ENCODE assay signal across 10 mouse cellular contexts in genomic region chr3:104752845-104753244, GRCm38 (mm10). TPM values are rescaled to one million over a fixed set of nuclear protein-coding genes. Genes with fewer than 3 reads are reported as not detected.
A peak's percentile ranks its signal among the peaks of the same experiment; 100 is the strongest.
DNase-seq lines count a peak whose midpoint lies in the region; ATAC-seq lines count a peak whose summit lies in the region.
"Not testable (repeated sequence)": the region's sequence is repeated elsewhere in the genome, so short reads cannot be mapped to it uniquely, and the experiment has no call there.
"Had no signal": no experiment of that assay in that cellular context is flagged by ENCODE, and none has a peak within 500 bp of the region (broad histone marks: within the 10 kb centered on the region; RNA-seq: fewer than 3 reads in every experiment).

No protein-coding gene starts in this region.

- not testable (repeated sequence) for H3K4me1 ChIP-seq in hindbrain, embryonic 11.5 days (replicated peaks; ENCODE audit: control insufficient read depth, insufficient read depth, low read length); limb, embryonic 12.5 days (replicated peaks)

- WGBS in hindbrain, embryonic 11.5 days: 18% methylated on average over 19 of the region's 25 CpGs
- 19% methylated on average over 20 of the region's 25 CpGs for WGBS in limb, embryonic 12.5 days

- DNase-seq in ZHBTc4 (ENCODE audit: low read depth, low spot score): peak; percentile 46
- peak; percentile 59 for DNase-seq in embryo, embryonic 11 days
- peak; percentile 39 for DNase-seq in gastrocnemius, postnatal 10 days
- DNase-seq in hindbrain, embryonic 11.5 days (ENCODE audit: low spot score): peak; percentile 49
- peak; percentile 25 for DNase-seq in lung, postnatal 10 days
- peak; percentile 55 for DNase-seq in retina, postnatal 1 day
- peak; percentile 75 for DNase-seq in thymus, postnatal 4 days

- H3K27me3 ChIP-seq in hindbrain, embryonic 11.5 days (ENCODE audit: control insufficient read depth, insufficient read depth, low read length): not testable (repeated sequence)
- peaks cover 12% of the 10 kb centered on the region; the same call in 1 of the 2 replicates for H3K27me3 ChIP-seq in limb, embryonic 12.5 days

- not testable (repeated sequence) for H3K4me2 ChIP-seq in hindbrain, embryonic 11.5 days (replicated peaks; ENCODE audit: low read depth, low read length)
- H3K4me2 ChIP-seq in limb, embryonic 12.5 days: peak overlapping the region; percentile 48

- not testable (repeated sequence) for H3K9me3 ChIP-seq in hindbrain, embryonic 11.5 days (ENCODE audit: control insufficient read depth, low read length); limb, embryonic 12.5 days

- not testable (repeated sequence) for ATAC-seq in hindbrain, embryonic 11.5 days (ENCODE audit: low FRiP score); limb, embryonic 12.5 days (ENCODE audit: insufficient number of reproducible peaks, insufficient read depth, low FRiP score, low TSS enrichment, low read depth)

- not testable (repeated sequence) for H3K36me3 ChIP-seq in hindbrain, embryonic 11.5 days (ENCODE audit: control insufficient read depth, insufficient read depth, low read length); limb, embryonic 12.5 days

- not testable (repeated sequence) for H3K27ac ChIP-seq in hindbrain, embryonic 11.5 days (ENCODE audit: low read depth, low read length); limb, embryonic 12.5 days

- not testable (repeated sequence) for H3K9ac ChIP-seq in hindbrain, embryonic 11.5 days (ENCODE audit: low read depth, low read length); limb, embryonic 12.5 days (replicated peaks)

- not testable (repeated sequence) for H3K4me3 ChIP-seq in hindbrain, embryonic 11.5 days (ENCODE audit: low read depth, low read length)
- peak overlapping the region; percentile 19 for H3K4me3 ChIP-seq in limb, embryonic 12.5 days (replicated peaks)

RNA-seq across cellular contexts. Expression of gene Ppm1j, which starts 28.0 kb away (rescaled TPM):
- 10 to 100 TPM; 31.9 to 32.4 TPM for total RNA-seq in gastrocnemius, postnatal 10 days (2021)
- 0.48 and 1.3 TPM in 2 replicates for polyA plus RNA-seq in hindbrain, embryonic 11.5 days (2014; fragmentation: Nextera tagmentation; extraction: Ambion mirVana)
- polyA plus RNA-seq in limb, embryonic 12.5 days (2016; fragmentation: Nextera tagmentation; extraction: Ambion mirVana): 2.6 and 3.4 TPM in 2 replicates

RNA-seq across cellular contexts. Expression of gene Fam19a3, which starts 28.8 kb away (rescaled TPM):
- 1 to 10 TPM; 3.8 TPM for total RNA-seq in gastrocnemius, postnatal 10 days (2021)
- polyA plus RNA-seq in hindbrain, embryonic 11.5 days (2014; fragmentation: Nextera tagmentation; extraction: Ambion mirVana): 0.09 TPM in 1 of 2 replicates, not detected in the other
- 0.24 and 0.85 TPM in 2 replicates for polyA plus RNA-seq in limb, embryonic 12.5 days (2016; fragmentation: Nextera tagmentation; extraction: Ambion mirVana)
- total RNA-seq: left cerebral cortex, postnatal 10 days had no signal
- polyA plus RNA-seq: stomach, embryonic 14.5 days had no signal

RNA-seq across cellular contexts. Expression of gene Rhoc, which starts 35.3 kb away (rescaled TPM):
- 100 to 1,000 TPM in 1 of 2 experiments, 10 to 100 TPM in 1; 96.3 to 130 TPM for total RNA-seq in gastrocnemius, postnatal 10 days (2021)
- 99.1 and 105 TPM in 2 replicates for polyA plus RNA-seq in hindbrain, embryonic 11.5 days (2014; fragmentation: Nextera tagmentation; extraction: Ambion mirVana)
- 152 and 154 TPM in 2 replicates for polyA plus RNA-seq in limb, embryonic 12.5 days (2016; fragmentation: Nextera tagmentation; extraction: Ambion mirVana)

Comparison
In these comparisons a context has a peak if more than half of its experiments do, and no peak if none do; other contexts are left out.
1. DNase-seq: peak in every context shown above with its lines; median percentile 75 in thymus, postnatal 4 days; 59 in embryo, embryonic 11 days; 55 in retina, postnatal 1 day; 49 in hindbrain, embryonic 11.5 days; 46 in ZHBTc4; 39 in gastrocnemius, postnatal 10 days; 25 in lung, postnatal 10 days.